Mouse (Mus musculus) c-Kit-positive CD71-negative TER-119-negative erythroid progenitor cells, embryonic 14.5 days (primary cell): Measurements from ENCODE around the gene Anapc4.

ENCODE experiments used
- DNase-seq: peaks from one replicate; pipeline ENCODE4 v3.0.0-alpha.2; 2013; ENCODE audit warnings: low read depth

The Anapc4 gene

DNA sequence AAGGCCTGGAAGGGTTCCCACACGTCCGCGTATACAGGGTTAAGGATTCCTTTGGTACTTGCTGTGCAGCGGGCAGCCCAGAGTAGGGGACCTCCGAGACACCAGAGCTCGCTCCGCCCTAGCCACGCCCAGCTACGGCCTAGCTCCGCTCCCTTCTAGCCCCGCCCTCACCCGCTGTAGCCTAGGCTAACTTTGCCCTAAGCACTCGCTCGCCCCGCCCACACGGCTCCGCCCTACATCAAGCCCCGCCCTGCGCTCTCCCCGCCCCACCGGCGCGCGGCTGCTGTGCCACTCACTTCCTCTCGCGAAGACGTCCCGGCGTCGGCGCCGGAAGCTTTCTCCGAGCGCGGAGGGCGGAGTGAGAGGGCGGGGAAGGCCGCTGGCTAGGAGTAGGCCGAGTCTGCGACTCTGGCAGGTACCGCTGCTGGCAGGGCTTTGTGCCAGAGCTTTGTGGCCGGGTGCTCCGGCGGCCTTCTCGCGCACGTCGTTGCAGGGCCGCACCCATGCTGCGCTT lies at the start of gene Anapc4:
Gene Anapc4, plus strand, starts transcription at position 252 of the 514 bp plus-strand sequence.
- peak; percentile 96 for DNase-seq

DNA sequence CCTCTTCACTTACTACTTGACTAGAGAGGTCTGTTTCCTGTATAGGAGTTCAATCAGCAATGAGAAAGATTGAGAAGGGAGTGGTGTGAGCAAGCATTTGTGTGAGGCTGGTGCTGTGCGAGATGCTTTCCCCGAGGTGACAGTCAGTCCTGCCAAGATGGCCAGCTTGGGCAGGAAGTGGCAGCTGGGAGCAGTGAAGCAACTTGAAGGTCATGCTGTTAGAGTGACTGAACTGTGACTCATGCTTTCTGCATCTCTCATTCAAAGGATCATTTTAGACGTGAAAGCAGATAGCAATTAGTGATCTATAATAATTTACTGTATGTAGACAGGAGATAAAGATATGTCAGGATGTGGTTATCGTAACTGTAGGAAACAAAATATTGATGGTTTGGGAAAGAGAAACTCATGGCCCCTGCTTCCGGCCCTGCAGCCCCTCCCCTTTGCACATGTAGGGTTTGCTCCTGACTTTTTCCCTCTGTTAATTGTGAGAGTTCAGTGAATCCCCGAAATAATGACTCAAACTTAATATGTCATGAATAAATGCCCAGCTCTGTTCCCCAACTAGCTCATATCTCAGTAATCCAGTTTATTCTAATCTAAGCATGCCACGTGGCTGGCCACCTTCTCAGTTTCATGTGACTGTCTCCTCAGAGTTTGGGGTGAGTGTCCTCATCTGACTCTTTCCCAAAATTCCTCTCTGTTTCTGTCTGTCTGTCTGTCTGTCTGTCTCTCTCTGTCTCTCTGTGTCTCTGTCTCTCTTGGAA lies 47.1 kb upstream of the Anapc4 start:
- DNase-seq, result no peak

DNA sequence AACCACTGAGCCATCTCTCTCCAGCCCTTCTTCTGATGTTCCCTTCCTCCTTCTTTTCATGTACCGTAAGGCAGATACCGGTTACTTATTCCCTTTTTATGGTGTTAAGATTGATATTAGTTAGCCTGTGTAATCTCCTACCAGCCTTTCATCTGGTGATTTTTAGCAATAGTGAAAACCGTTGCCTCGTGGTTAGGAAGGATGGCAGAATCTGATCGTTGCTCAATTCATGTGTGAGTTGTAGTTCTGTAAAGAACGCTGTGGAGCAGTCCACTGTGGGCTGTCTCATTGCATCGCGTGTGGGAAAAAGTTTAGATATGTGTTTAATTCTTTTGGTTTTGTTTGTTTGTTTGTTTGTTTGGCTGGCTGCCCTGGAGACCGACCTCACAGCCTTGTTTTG lies 40.6 kb upstream of the Anapc4 start:
- DNase-seq, result no peak

DNA sequence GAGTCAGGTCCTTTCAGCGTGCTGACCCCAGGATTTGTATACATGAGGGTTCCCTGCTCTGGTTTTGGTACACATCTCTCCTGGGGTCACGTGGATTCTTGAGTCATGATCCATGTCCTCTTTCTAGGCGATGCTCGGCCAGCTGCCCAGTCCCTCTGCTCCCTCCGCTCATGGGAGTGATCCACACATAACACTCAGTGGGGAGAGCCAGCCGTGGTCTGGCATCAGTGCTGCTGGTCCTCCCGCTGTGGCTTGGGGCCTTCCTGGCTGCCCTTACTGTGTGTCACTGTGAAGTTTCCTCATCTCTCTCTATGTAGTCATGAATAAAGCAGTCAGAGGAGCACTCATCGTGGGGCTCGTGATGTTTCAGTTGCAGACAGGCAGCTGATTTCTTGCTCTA lies 39.7 kb upstream of the Anapc4 start:
- no peak for DNase-seq

DNA sequence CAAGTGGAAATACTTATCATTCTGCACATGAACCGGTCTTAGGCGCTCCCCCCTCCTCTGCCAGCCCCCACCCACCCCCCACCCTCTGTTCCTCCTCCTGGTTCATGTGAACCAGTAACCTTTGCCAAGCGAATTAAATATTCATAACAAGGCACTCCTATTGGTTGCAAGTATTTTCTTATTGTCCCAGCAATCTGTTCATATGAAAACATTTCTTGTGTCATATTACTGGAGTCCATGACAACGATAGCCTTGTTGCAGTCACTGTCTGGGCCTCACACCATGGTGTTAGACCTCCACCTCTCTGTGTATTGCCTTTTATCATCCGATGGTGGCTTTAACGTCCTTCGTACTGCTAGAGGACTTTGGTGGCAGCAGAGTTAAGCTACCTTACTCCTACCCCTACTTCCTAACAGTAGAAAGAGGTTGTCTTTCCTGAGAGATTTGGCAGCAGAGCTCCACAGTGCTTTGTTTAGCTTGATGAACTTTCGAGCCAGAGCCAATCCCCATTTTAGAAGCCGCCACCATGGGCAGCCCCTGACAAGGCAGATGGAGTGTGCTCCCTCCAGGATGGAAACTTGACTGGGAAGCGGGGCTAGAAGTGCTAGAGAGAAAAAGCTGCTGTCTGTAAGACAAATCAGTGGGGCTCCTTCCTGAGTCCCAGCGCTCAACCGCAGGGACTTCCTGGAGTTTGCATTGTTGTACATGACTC lies 34.4 kb upstream of the Anapc4 start:
- DNase-seq, result no peak

DNA sequence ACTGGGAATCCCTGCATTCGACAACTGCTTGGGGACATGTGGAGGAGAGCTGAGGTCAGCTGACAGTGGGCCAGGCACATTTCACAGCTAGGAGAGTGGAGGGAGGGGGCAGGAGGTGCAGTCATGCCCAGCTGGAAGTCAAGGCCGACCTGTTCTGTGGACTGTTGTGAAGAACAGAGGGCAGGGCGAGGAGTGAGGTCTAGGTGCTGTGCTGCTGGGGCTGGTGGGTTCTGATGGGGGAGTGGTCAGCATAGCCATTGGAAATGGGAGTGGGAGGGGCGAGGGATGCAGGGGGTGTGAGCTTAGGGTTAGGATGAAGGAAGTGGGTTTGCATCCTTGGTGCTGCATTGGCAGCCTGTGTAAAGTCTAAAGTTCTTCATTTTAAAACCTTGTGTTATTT lies 28.0 kb upstream of the Anapc4 start:
- DNase-seq, result no peak

DNA sequence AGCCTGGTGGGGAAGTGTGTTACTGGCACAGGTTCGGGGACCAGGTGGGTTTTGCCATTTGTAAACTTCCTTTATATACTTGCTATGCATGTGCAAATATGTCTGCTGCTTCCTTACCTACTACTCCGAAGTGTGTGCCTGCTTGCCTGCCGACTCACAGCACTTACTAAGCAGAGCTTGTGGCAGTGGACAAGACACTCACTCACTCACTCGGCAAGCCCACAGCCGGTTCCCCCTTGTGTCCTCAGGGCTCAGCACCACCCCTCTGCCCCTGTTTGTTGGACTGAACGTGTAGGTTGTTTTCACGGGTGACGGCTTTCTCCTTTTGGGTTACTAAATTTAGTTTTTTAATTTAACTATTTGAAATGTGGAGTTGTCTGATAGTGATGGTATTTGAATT lies 27.5 kb upstream of the Anapc4 start:
- no peak for DNase-seq

DNA sequence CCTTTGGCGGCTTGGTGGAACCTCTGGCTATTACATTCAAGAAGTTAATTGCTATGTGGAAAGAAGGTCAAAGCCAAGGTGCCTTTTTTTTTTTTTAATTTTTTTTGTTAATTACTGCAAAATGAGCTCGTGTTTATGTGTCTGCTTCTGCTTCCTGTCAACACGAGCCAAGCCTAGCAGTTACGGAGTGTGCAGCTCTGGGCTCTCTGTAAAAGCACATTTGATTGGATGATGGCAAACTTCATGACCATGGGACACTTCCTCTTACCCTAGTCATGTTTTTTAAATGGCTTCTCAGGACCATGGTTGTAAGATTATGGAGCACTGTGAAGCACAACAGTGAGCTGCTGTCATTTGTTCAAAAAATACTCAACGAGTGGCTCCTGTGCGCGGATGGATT lies 26.8 kb upstream of the Anapc4 start:
- DNase-seq, result no peak

DNA sequence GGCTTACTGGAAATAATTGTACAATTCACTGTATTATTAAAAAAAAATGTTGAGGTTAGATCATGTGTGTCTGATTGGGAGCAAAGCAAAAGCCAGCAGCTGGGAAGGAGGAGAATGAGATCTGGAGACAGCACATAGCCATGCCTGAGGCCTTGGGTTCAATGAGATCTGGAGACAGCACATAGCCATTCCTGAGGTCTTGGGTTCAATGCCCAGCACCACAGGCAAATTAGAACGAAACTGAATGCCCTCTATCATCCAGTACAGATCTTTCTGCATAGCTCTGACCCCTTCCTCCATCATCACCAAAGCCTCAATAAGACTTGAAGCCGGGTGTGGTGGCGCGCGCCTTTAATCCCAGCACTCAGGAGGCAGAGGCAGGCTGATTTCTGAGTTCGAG lies 23.4 kb upstream of the Anapc4 start:
- DNase-seq, result no peak

DNA sequence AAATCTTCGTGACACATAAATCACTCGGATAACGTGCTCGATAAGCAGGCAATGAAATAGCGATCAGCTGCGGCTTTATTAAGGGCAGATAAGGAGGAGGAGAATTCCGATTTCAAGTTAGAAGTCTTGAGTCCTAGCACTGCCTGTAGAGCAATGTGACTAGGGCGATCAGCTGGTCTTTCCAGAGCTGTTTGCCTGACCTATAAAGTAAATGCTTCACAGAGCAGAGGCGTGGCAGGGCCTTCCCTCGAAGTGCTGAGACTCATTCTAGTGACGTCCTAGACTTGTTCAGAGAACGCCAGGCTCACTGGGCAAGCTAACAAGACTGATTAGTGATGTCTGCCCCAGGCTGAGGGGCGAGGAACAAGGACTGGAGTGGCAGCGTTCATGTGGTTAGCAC lies 22.8 kb upstream of the Anapc4 start:
- DNase-seq, result no peak

DNA sequence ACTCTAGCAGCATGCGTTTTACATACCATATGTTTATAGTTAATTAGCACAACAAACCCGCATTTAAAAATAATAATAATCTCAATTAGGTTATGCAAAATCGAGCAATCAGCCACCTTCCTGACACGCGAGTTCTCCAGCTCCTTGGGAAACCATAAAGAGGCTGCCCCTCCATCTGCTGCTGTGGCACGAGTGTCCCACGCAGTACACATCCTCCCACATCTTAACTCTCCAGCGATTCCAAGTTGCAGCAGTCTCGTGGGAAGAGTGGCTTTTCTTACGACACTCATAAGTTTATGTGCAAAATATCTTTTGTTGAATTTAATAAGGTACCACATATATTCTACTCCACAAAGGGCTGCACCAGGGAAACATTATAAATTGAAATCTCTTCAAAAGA lies 21.4 kb upstream of the Anapc4 start:
- no peak for DNase-seq

DNA sequence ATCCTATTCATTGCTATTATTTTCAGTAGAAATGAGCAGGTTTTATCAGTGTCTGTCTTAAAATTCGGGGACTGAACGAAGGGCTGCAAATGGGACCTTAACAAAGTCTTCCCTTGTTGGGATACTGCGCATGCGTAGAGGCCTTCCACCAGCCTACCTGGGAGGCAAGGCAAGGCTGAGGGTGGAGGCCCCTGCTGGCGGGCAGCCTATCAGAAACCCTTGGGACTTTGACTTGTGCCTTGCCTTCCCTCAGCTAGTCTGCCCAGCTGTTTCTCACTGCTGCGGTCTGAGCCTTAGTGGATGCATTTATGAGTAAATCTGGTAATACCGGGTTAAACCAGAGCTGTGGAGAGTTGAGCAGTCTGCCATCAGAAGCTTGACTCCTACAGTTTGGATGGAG lies 20.5 kb upstream of the Anapc4 start:
- no peak for DNase-seq

DNA sequence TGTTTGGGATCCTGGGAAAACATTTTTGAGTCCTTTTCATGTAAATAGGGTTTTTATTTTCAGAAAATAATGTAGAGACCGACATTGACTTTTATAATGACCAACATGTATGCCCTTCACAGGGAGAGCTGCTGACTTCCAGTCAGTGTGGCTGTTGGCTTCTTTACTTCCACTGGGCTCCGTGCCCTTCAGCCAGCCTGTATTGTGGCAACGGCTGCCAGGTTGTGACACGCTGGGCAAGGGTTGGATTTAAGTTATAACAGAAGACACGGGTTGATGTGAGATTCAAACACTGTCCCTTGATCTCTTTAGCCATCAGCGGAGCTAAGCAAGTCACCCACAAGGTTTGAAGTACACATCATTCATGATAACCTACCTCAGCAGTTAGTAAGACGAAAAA lies 15.1 kb upstream of the Anapc4 start:
- DNase-seq, result no peak

DNA sequence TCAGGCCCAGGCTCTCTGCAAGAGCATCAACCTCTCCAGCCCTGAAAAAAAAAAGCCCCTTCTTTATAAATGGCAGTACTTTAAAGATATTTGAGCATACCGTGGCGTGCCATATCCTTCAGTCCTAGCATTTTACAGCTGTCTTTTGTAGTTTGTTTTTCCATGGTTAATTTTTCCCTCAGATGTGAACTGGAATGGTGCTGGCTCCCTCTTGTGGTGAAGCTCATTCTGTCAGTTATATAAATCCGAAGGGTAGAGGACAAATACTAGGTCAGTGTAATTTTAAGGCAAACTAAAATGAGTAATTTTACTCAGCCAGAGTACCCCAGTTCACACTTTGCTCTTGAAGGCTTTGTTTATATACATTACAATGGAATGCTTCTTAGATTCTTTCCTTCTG lies 12.1 kb upstream of the Anapc4 start:
- DNase-seq, result no peak

DNA sequence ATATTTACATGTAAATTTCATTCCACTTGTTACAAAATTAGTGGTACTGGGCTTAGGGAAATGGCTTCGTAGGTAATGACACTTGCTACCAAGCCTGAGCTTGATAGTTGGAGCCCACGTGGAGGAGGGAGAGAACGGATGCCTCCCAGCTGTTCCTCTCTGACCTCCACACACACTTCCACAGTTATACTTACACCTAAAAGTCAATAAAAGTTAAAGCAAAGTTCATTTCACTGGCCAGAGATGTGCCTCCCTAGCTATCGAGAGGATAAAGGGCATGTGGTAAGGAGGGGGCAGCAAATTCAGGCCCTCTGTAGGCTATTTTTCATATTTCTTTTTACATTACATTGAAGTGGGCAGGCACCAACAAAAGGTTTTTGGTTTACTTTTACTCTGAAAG lies 5.9 kb upstream of the Anapc4 start:
- DNase-seq, result no peak

DNA sequence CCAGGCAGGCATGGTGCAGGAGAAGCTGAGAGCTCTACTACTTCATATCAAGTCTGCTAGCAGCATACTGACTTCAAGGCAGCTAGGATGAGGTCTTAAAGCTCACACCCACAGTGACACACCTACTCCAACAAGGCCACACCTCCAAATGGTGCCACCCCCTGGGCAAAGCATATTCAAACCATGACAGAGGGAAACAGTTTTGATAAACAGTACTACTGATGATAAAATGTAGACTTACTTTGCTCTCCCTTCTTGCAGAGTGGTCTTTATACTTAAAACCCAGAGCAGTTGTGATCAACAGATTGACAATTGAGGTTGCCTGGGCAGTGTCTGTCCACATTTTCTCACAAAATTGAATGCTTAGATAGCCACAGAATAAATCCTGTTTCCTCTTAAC lies 807 bp upstream of the Anapc4 start:
- peak; percentile 23 for DNase-seq

DNA sequence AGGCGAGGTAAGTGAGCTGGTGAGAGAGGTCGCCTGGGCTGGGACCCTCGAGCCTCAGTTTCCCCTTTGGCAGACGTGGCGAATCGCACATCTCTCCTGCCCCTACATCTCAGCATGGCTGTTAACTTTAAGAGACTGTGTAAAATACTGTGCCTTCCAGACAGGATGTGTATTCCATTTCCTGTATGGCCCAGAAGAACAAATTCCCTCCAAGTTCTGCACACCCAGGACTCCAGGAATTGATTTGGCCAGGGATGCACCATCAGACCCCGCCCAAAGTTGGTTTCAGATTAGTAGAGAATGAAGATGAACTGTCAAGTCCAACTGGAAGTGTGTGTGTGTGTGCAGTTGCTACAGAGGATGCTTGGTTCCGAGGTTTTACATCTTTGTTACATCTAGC lies 574 bp downstream of the Anapc4 start:
- DNase-seq, result no peak

DNA sequence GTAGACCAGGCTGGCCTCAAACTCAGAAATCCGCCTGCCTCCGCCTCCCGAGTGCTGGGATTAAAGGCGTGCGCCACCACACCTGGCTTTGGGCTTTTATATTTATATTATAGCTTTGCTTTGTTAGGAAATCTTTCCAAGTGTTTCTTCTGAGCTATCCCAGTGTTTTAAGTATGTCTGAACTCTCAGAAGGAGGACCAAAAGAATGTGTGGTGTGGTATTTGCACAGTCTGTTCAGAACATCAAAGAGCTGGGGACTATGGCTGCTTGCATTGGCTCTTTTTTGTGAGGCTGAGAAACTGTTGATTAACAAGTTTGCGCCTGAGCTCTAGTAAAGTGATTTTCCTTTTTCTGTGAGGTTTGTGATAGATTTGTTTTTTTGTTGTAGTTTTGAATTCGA lies 10.5 kb downstream of the Anapc4 start:
- no peak for DNase-seq

DNA sequence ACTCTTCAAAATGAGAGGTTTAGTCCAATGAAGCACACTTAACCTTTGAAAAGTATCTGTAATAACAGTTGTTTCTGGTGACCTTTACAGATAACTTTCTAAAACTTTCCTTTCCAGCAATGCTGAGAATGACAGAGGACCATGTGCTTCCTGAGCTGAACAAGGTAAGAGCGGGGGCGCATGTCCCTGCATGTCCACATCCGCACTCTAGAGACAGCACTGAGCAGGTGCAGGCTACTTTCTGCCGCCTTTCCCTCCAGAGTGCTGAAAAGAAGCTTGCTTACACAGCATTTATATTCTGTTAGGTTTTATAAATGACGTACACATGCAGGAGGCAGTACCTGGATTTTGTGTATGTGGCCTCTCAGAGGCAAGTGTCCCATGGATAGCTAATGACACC lies 21.9 kb downstream of the Anapc4 start:
- no peak for DNase-seq

DNA sequence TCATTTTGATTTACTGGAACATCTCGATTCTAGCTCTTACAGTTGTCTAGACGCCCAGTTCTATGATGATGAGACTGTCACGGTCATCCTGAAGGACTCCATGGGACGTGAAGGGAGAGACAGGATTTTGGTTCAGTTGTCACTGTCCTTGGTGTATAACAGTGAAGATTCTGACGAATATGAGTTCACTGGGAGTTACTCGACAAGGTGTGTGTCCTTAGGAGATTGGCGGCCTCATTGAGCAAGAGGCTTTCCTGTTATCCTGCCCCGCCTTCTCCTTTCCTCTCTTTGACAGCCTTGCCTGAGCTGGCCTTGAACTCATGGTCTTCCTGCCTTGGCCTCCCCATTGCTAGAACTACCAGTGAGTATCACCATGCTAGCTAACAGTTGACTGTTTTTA lies 30.6 kb downstream of the Anapc4 start:
- DNase-seq, result no peak

DNA sequence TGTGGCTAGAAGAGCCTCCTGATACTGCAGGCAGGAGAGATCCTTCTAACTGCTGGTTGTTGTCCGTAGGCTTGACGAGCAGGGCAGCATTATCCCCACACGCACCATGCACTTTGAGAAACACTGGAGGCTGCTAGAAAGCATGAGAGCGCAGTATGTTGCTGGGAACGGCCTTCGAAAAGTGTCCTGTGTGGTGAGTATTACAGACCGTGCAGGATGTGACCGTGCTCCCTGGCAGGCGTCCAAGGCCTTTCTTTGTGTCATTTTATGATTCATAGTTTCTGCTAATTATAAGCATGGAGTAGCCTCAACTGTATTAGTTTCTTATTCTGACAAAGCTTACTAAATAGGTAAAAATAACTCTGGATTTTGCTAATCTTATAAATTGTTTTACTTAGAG lies 32.0 kb downstream of the Anapc4 start:
- no peak for DNase-seq

DNA sequence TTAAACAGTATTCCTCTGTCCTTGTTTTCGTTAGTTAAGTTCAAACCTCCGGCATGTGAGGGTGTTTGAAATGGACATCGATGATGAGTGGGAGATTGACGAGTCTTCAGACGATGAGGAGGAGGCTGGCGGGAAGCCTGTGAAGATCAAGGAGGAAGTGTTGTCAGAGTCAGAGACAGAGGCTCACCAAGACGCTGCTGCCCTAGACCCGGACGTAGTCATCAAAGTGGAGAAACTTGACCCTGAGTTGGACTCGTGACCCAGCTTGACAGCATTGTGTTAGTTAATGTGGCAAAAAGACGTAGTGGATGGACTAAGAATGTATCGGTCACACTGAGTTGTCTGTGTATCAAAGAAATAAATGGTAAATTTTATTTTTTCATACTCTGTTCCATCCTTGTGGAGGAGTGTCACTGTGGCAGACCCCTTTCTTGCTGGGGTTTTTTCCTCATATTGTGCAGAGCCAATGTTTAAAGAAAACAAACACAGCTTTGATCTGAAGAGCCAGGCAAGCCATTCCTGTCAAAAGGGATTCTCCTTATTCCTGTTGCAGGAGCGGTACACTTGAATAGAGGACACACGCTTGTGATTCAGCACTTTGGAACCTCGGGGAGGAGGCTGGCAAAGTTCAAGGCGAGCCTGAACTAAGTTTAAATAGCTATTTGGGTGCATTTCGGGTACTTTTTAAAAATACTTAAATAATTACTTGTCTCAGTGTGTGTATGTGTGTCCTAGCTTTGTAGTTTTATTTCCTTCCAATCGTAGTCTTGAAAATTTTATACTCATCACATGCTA lies 32.7 kb downstream of the Anapc4 start:
- DNase-seq, result no peak
